Mouse (Mus musculus) urinary bladder, postnatal 4 days (tissue): ENCODE data around the gene Hist1h4i.

Experiments used
- DNase-seq, 2 experiments: peaks; one replicate each; pipeline ENCODE4 v3.0.0; 2021 to 2022; ENCODE audit warnings: low spot score in 2 of 2

Hist1h4i gene

GRCm38 (mm10) chr13:22008707-22009106 is 32.5 kb downstream of the Hist1h4i start:
- no peak for DNase-seq

- no peak for DNase-seq
These were observed 33.3 kb downstream of the Hist1h4i start for GRCm38 (mm10) chr13:22007872-22008271.

- DNase-seq, result no peak
These were observed 34.0 kb downstream of the Hist1h4i start for GRCm38 (mm10) chr13:22007121-22007510.

GRCm38 (mm10) chr13:22006334-22007120 is 34.6 kb downstream of the Hist1h4i start:
- DNase-seq, result no peak

DNA sequence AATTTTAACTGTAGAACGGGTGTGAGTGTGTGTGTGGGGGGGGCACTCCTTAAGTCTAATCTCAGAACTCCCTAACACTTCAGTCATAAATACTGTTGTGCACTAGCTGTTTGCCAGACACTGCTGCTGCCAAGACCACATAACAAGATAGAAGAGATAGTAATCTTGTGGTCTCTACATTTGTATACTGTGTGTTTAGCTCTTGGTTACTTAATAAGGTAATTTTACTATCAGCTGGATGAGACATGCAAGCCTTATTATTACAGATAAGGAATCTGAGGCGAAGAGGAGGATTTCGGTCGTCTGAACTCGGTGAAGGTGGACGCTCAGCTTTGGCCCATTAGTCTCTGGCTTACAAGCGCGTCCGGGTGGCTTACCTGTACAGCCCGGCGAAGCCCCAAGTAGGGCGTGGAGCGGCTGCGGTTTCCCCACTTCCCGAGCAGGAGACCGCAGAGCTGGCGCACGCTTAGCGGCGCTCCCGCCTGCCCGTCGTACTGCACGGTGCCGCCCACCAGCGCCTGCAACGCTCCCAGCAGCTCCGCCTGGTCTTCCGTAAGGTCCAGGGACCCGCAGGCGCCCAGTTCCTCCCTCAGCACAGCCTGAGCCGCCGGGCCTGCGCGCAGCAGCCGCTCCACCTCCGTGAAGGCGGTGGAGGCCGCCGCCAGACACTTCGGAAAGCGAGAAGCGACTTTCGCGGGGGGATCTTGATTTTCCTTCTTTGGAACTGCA is 35.4 kb downstream of the Hist1h4i start:
- no peak for DNase-seq

GRCm38 (mm10) chr13:22001823-22002222 is 39.3 kb downstream of the Hist1h4i start:
- no peak for DNase-seq

GRCm38 (mm10) chr13:22001346-22001745 is 39.8 kb downstream of the Hist1h4i start:
- no peak for DNase-seq

GRCm38 (mm10) chr13:21999147-21999546 is 42.0 kb downstream of the Hist1h4i start:
- DNase-seq, result no peak

DNA sequence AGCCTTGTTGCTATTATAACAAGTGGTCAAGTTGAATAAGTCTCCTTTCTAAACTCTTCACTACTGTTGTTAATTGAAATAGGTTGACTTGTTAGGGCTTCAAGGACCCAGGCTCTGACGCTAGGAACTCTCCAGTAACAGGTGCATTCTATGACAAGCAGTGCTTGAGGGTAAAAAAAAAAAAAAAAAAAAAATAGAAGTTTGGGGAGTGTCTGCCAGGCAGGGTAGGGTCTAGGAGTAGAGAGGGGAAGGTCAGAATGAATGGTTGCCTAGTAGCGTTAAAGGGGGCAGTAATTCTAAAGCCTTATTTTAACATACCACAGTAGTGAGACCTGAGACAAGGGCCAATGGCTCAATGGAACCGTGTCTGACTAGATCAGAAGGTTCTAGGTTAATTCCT is 42.8 kb downstream of the Hist1h4i start:
- DNase-seq, result no peak

DNA sequence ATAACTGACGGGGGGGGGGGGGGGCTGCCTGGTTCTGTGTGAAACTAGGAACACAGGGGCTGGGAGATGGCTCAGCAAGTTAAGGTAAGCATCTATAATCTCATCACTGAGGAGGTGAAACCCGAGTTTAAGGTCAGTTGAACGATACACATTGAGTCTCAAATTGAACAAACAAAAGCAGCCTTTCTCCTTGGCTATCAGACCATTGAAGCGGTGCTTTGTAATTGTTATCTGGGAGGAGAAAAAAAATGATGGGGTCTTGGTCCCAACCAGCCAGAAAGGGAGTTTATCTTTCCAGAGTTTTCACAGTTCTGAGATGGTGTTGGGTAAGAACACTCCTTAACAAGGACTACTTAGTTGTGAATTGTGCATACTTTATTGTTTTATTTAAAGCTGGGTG is 43.3 kb downstream of the Hist1h4i start:
- no peak for DNase-seq

DNA sequence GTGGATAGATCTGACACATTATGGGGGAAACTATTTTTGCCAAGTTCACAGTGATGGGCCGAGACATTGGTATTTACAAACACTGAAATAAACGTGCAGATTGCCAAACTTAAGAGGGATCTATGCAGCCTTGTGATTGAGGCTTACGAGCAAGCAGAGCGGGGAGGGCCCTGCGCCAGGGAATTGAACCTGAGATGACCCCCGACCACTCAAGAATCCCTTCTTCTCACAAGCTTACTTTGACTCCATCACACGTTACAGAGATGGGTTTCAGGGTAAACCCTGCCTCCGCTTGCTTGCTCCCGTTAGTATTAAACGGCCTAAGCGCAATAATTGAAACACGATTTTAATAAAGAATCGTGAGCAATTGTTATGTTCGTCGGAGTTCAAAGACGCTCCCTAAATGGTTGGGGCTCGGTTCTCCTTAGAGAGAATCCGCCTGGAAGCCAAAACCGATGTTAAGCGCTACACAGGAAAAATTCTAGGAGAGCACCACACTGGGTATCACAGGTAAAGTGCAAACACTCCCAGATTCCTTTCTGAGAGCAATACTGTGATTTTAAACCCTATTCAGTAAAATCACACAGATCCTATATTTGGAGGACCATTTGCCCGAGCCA is 43.9 kb downstream of the Hist1h4i start:
- DNase-seq, result no peak

DNA sequence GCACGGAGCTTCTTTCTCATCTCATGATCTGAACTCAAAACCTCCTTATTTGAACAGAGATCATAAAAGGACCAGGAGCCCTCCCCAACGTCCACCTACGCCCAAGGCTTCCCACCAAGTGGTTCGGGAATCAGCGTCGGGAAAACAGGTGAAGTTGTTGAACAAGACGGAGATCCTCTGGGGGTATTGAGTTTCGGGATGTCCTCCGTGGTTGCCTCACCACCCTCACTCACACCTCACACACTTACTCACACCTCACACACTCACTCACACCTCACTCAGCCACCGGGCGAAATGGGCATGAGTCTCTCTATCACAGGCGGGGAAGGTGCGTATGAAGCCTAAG is 44.3 kb downstream of the Hist1h4i start:
- DNase-seq, result no peak

DNA sequence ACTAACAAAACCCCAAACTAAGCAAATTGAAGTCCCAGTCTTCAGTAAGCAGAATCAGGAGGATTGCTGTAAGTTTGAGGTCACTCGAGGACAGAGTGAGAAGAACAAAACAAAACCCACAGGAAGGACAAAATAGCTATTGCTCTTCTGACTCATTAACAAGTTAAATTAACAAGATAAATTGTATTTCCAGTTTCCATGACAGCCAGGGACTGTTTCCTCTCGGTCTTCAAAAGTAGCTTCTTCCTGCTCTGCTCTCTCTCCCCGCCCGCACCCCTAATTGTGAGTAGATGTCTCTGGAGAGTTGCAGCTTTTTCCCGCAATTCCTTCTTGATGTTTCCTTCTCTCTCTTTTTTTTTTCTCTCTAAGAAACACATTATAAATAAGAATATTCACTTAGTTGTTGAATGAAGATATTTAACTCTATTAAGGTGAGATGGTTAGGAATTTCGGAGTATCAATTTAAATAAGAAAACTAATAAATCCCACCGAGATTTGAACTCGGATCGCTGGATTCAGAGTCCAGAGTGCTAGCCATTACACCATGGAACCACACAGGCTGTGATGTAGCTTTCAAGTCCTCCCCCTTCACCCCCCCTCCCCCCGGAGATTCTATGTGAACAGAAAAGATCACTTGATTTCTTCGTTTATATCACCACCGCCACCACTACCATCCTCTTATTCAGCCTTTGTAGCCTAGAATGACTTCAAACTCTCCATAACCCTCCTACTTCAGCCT is 44.9 kb downstream of the Hist1h4i start:
- DNase-seq, result no peak

DNA sequence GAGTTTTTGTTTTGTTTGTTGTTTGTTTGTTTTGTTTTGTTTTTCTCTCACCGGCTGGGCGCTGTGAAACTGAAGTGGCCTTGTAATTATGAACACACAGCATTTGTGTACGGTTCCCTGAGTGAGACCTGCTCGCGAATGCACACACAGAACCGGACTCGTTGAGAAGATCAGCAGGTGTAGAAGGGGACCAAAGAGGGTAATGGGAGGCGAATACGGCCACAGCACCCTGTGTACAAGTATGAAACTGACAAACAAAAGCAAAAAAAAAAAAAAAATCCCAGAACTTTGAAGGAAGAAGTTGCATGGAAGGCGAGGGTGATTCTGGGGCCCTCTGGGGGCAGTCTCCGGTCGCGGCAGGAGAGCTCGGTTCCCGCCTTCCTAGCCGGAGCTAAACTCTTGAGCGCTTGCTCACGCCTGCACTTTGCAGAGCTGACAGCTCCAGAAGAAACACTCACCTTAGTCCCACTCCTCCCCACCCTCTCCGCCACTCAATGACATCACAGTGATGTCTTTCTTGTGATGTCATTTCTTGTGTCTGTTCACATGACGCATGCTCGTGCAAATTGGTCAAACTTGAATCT is 45.7 kb downstream of the Hist1h4i start:
- DNase-seq, result no peak

- DNase-seq, result no peak
These were observed 46.3 kb downstream of the Hist1h4i start for GRCm38 (mm10) chr13:21994896-21995295.

- DNase-seq, result no peak
These were observed 47.0 kb downstream of the Hist1h4i start for GRCm38 (mm10) chr13:21993957-21994738.

- DNase-seq, result no peak
These were observed 48.6 kb downstream of the Hist1h4i start for GRCm38 (mm10) chr13:21992550-21992949.
